Mouse (Mus musculus): ENCODE data around the gene Fam69a. TPM values are rescaled to one million over a fixed set of nuclear protein-coding genes. Genes with fewer than 3 reads are reported as not detected.
A peak's percentile ranks its signal among the peaks of the same experiment; 100 is the strongest.

Fam69a gene
- polyA plus RNA-seq, 1 experiment from 2014 or later, result 22.7 TPM

- H3K9me3 ChIP-seq, result no peaks in the 10 kb centered on the region
- no peak overlapping the region for H3K27ac ChIP-seq
- H3K4me3 ChIP-seq, result no peak overlapping the region
- H3K36me3 ChIP-seq, result no peaks in the 10 kb centered on the region
- no peaks in the 10 kb centered on the region for H3K27me3 ChIP-seq
- 45% methylated on average over 2 of the region's 2 CpGs for WGBS
- H3K9ac ChIP-seq, result no peak overlapping the region
- no peaks in the 10 kb centered on the region for H3K4me1 ChIP-seq
- ATAC-seq (ENCODE audit: borderline replicate concordance, extremely low read depth, low FRiP score, low TSS enrichment), result no peak
- no peak overlapping the region for H3K4me2 ChIP-seq
Measured at GRCm38 (mm10) chr5:108009721-108010120, 22.8 kb upstream of the Fam69a start.

- H3K27ac ChIP-seq, result no peak overlapping the region
- no peak overlapping the region for H3K4me2 ChIP-seq
- H3K27me3 ChIP-seq, result no peaks in the 10 kb centered on the region
- 40% methylated on average over 2 of the region's 2 CpGs for WGBS
- H3K9me3 ChIP-seq, result no peaks in the 10 kb centered on the region
- no peak for ATAC-seq (ENCODE audit: borderline replicate concordance, extremely low read depth, low FRiP score, low TSS enrichment)
- H3K36me3 ChIP-seq, result no peaks in the 10 kb centered on the region
- no peak overlapping the region for H3K4me3 ChIP-seq
- no peak overlapping the region for H3K9ac ChIP-seq
- H3K4me1 ChIP-seq, result no peaks in the 10 kb centered on the region
Measured at GRCm38 (mm10) chr5:108005134-108005533, 18.2 kb upstream of the Fam69a start.

- Histone ChIP-seq H3K4me3 (no peak overlapping the region), H3K36me3 (no peaks in the 10 kb centered on the region), H3K27ac (no peak overlapping the region), H3K9ac (no peak overlapping the region), H3K27me3 (no peaks in the 10 kb centered on the region), H3K4me2 (no peak overlapping the region), H3K4me1 (no peaks in the 10 kb centered on the region), H3K9me3 (no peaks in the 10 kb centered on the region)
- no peak; the same call in 1 of the 2 replicates for ATAC-seq (ENCODE audit: borderline replicate concordance, extremely low read depth, low FRiP score, low TSS enrichment)
- 68% methylated on average over 5 of the region's 5 CpGs for WGBS
Measured at GRCm38 (mm10) chr5:108002734-108003133, 15.8 kb upstream of the Fam69a start.

- peak; percentile 41; the same call in 1 of the 2 replicates for ATAC-seq (ENCODE audit: borderline replicate concordance, extremely low read depth, low FRiP score, low TSS enrichment)
- no peak overlapping the region for H3K27ac ChIP-seq
- H3K27me3 ChIP-seq, result no peaks in the 10 kb centered on the region
- 17% methylated on average over 20 of the region's 20 CpGs for WGBS
- H3K4me3 ChIP-seq, result peak overlapping the region; percentile 51
- no peaks in the 10 kb centered on the region for H3K4me1 ChIP-seq
- no peaks in the 10 kb centered on the region for H3K9me3 ChIP-seq
- peak overlapping the region; percentile 54 for H3K4me2 ChIP-seq
- H3K36me3 ChIP-seq, result no peaks in the 10 kb centered on the region
- H3K9ac ChIP-seq, result peak overlapping the region; percentile 35
Measured at GRCm38 (mm10) chr5:108000776-108001548, 14.1 kb upstream of the Fam69a start.

- Histone ChIP-seq H3K9ac (no peak overlapping the region), H3K4me3 (no peak overlapping the region), H3K36me3 (no peaks in the 10 kb centered on the region), H3K9me3 (no peaks in the 10 kb centered on the region), H3K4me1 (no peaks in the 10 kb centered on the region), H3K27ac (no peak overlapping the region), H3K4me2 (no peak overlapping the region), H3K27me3 (no peaks in the 10 kb centered on the region)
- 66% methylated on average over 7 of the region's 7 CpGs for WGBS
- ATAC-seq (ENCODE audit: borderline replicate concordance, extremely low read depth, low FRiP score, low TSS enrichment), result no peak
Measured at GRCm38 (mm10) chr5:107997717-107998116, 10.8 kb upstream of the Fam69a start.

- ATAC-seq (ENCODE audit: borderline replicate concordance, extremely low read depth, low FRiP score, low TSS enrichment), result no peak
- Histone ChIP-seq H3K9me3 (no peaks in the 10 kb centered on the region), H3K9ac (no peak overlapping the region), H3K4me2 (no peak overlapping the region), H3K4me1 (no peaks in the 10 kb centered on the region), H3K36me3 (no peaks in the 10 kb centered on the region), H3K27ac (no peak overlapping the region), H3K4me3 (no peak overlapping the region), H3K27me3 (no peaks in the 10 kb centered on the region)
- WGBS, result 69% methylated on average over 2 of the region's 2 CpGs
Measured at GRCm38 (mm10) chr5:107995936-107996335, 9.1 kb upstream of the Fam69a start.

GRCm38 (mm10) chr5:107987835-107988251, 958 bp upstream of the Fam69a start:
- Histone ChIP-seq H3K9me3 (no peaks in the 10 kb centered on the region), H3K4me3 (peak overlapping the region; percentile 94), H3K4me2 (peak overlapping the region; percentile 93), H3K4me1 (0 out of 2 replicates have a peak, but pooled peaks cover 6% of the 10 kb centered on the region), H3K9ac (peak overlapping the region; percentile 75), H3K27me3 (no peaks in the 10 kb centered on the region), H3K36me3 (no peaks in the 10 kb centered on the region), H3K27ac (peak overlapping the region; percentile 90)
- no peak for ATAC-seq (ENCODE audit: borderline replicate concordance, extremely low read depth, low FRiP score, low TSS enrichment)
- 8% methylated on average over 5 of the region's 5 CpGs for WGBS

- no peaks in the 10 kb centered on the region for H3K27me3 ChIP-seq
- H3K4me3 ChIP-seq, result peak overlapping the region; percentile 94
- H3K4me1 ChIP-seq, result 0 out of 2 replicates have a peak, but pooled peaks cover 6% of the 10 kb centered on the region
- H3K27ac ChIP-seq, result peak overlapping the region; percentile 91
- H3K36me3 ChIP-seq, result no peaks in the 10 kb centered on the region
- WGBS, result under 1% methylated on average over 51 of the region's 54 CpGs
- peak overlapping the region; percentile 93 for H3K4me2 ChIP-seq
- peak; percentile 85 for ATAC-seq (ENCODE audit: borderline replicate concordance, extremely low read depth, low FRiP score, low TSS enrichment)
- peak overlapping the region; percentile 72 for H3K9ac ChIP-seq
- H3K9me3 ChIP-seq, result no peaks in the 10 kb centered on the region
Measured at GRCm38 (mm10) chr5:107986255-107986966, 474 bp downstream of the Fam69a start.

- ATAC-seq (ENCODE audit: borderline replicate concordance, extremely low read depth, low FRiP score, low TSS enrichment), result no peak
- no peaks in the 10 kb centered on the region for H3K36me3 ChIP-seq
- no peak overlapping the region for H3K27ac ChIP-seq
- WGBS, result 88% methylated on average over 5 of the region's 5 CpGs
- no peak overlapping the region for H3K4me2 ChIP-seq
- H3K9me3 ChIP-seq, result no peaks in the 10 kb centered on the region
- no peaks in the 10 kb centered on the region for H3K27me3 ChIP-seq
- H3K4me1 ChIP-seq, result 0 out of 2 replicates have a peak, but pooled peaks cover 6% of the 10 kb centered on the region
- no peak overlapping the region for H3K4me3 ChIP-seq
- H3K9ac ChIP-seq, result no peak overlapping the region
Measured at GRCm38 (mm10) chr5:107983946-107984345, 2.9 kb downstream of the Fam69a start.

- no peak overlapping the region for H3K4me2 ChIP-seq
- no peaks in the 10 kb centered on the region for H3K27me3 ChIP-seq
- no peaks in the 10 kb centered on the region for H3K36me3 ChIP-seq
- 45% methylated on average over 3 of the region's 3 CpGs for WGBS
- H3K9me3 ChIP-seq, result no peaks in the 10 kb centered on the region
- no peak overlapping the region for H3K4me3 ChIP-seq
- no peak for ATAC-seq (ENCODE audit: borderline replicate concordance, extremely low read depth, low FRiP score, low TSS enrichment)
- H3K4me1 ChIP-seq, result 0 out of 2 replicates have a peak, but pooled peaks cover 6% of the 10 kb centered on the region
- no peak overlapping the region for H3K27ac ChIP-seq
- H3K9ac ChIP-seq, result no peak overlapping the region
Measured at GRCm38 (mm10) chr5:107982016-107982415, 4.9 kb downstream of the Fam69a start.

- no peaks in the 10 kb centered on the region for H3K9me3 ChIP-seq
- 65% methylated on average over 1 of the region's 1 CpGs for WGBS
Measured at GRCm38 (mm10) chr5:107979901-107980300, 7.0 kb downstream of the Fam69a start.

More at GRCm38 (mm10) chr5:107979901-107980300, 7.0 kb downstream of the Fam69a start:
- ATAC-seq (ENCODE audit: borderline replicate concordance, extremely low read depth, low FRiP score, low TSS enrichment), result no peak
- H3K9ac ChIP-seq, result no peak overlapping the region
- no peak overlapping the region for H3K27ac ChIP-seq
- H3K4me2 ChIP-seq, result no peak overlapping the region
- H3K36me3 ChIP-seq, result no peaks in the 10 kb centered on the region
- no peaks in the 10 kb centered on the region for H3K27me3 ChIP-seq
- H3K4me1 ChIP-seq, result no peaks in the 10 kb centered on the region
- no peak overlapping the region for H3K4me3 ChIP-seq

Data from lung, embryonic 15.5 days (tissue).